Mouse (Mus musculus) stomach, postnatal 0 days (tissue): ENCODE measurements around the gene Fem1a.

Source experiments
- CTCF ChIP-seq: IDR thresholded peaks from 2 replicates; pipeline ENCODE4 v1.5.1; 2016; ENCODE audit warnings: antibody characterized with exemption, low read depth, mild to moderate bottlenecking, moderate library complexity
- EP300 ChIP-seq: optimal IDR thresholded peaks from 2 replicates; pipeline ENCODE3; 2016; ENCODE audit warnings: antibody characterized with exemption

DNA sequence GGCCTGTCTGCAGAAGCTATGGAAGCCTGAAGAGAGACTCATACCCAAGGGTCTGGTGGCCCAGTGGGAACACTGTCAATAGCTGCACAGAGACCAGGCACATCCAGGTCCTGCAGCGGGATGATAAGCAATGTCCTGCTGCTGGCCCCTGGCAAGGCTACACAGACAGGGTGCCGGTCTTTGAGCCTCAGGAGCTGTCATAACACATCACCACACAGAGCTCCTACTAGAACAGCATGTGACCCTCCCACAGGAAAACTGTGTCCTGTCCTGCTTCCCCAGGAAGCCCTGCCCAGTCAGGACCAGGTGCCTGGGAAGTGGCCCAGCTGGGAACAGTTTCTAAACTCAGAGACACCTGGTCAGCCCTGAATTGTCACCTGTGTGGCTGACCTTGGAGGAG is 45.5 kb upstream of the Fem1a start:
- TF ChIP-seq CTCF, result no peak
- TF ChIP-seq EP300, result no peak
